In genomic region chr11:49205080-49205590, GRCm38 (mm10) we compare ENCODE assay signal across 10 mouse cellular contexts. TPM values are rescaled to one million over a fixed set of nuclear protein-coding genes. Genes with fewer than 3 reads are reported as not detected.
DNase-seq lines count a peak whose midpoint lies in the region; ATAC-seq and TF ChIP-seq lines count a peak whose summit lies in the region.
"Had no signal": no experiment of that assay in that cellular context is flagged by ENCODE, and none has a peak within 500 bp of the region (broad histone marks: within the 10 kb centered on the region; RNA-seq: fewer than 3 reads in every experiment).

No protein-coding gene starts in this region.

- peak; percentile 84 for TF ChIP-seq EP300 in CH12.LX (IDR thresholded peaks at IDR 0.05; ENCODE audit: low read length)

- H3K36me3 ChIP-seq in heart, embryonic 12.5 days = peaks cover 11% of the 10 kb centered on the region; the same call in 1 of the 2 replicates
- peaks cover 8 to 25% of the 10 kb centered on the region in 2 experiments for H3K36me3 ChIP-seq in CH12.LX (replicated peaks in 1 of 2; ENCODE audit: control insufficient read depth in 1 of 2, insufficient read depth in 1 of 2, low read length in 1 of 2)
- peaks cover 3% of the 10 kb centered on the region; the same call in 1 of the 2 replicates for H3K36me3 ChIP-seq in hindbrain, embryonic 12.5 days
- H3K36me3 ChIP-seq in macrophage (ENCODE audit: inconsistent target) = no peaks in the 10 kb centered on the region

- TF ChIP-seq POLR2A in CH12.LX (IDR thresholded peaks at IDR 0.05; ENCODE audit: low read depth, low read length) = no peak

- no peak overlapping the region for H3K9ac ChIP-seq in heart, embryonic 12.5 days
- H3K9ac ChIP-seq in CH12.LX (ENCODE audit: insufficient read depth, low read depth) = peak overlapping the region; percentile 95
- no peak overlapping the region for H3K9ac ChIP-seq in hindbrain, embryonic 12.5 days

- H3K79me2 ChIP-seq in CH12.LX (replicated peaks; ENCODE audit: control insufficient read depth, extremely low read depth, insufficient read depth, poor library complexity, severe bottlenecking) (peaks cover 41% of the 10 kb centered on the region), macrophage (ENCODE audit: inconsistent target) (peaks cover 82% of the 10 kb centered on the region)

- no peak for ATAC-seq in heart, embryonic 12.5 days (ENCODE audit: insufficient number of reproducible peaks, low FRiP score)
- ATAC-seq in hindbrain, embryonic 12.5 days (ENCODE audit: low FRiP score) = no peak

- TF ChIP-seq CTCF in CH12.LX (conservative IDR thresholded peaks at IDR 0.05 in 1 of 2, IDR thresholded peaks at IDR 0.05 in 1 of 2; ENCODE audit: low read depth in 2 of 2, low read length in 2 of 2) = no peak

- no peak overlapping the region; the same call in 1 of the 2 replicates for H3K4me3 ChIP-seq in heart, embryonic 12.5 days
- H3K4me3 ChIP-seq in CH12.LX (replicated peaks in 1 of 3; ENCODE audit: low read depth in 2 of 3, low read length in 2 of 3, poor library complexity in 1 of 3) (peak overlapping the region; percentile 33 to 71 (median 63)), macrophage (ENCODE audit: inconsistent target) (peak overlapping the region; percentile 91; the same call in 1 of the 2 replicates)
- H3K4me3 ChIP-seq in hindbrain, embryonic 12.5 days = no peak overlapping the region

- DNase-seq in heart, adult 8-10 months (ENCODE audit: low spot score) = no peak
- peak; percentile 44 for DNase-seq in CH12.LX (ENCODE audit: extremely low read depth)
- no peak for DNase-seq in adrenal gland, adult 18-20 months (ENCODE audit: low spot score in 2 of 2)
- no peak for DNase-seq in spleen, postnatal 4 days (ENCODE audit: low spot score in 2 of 2)
- no peak for DNase-seq in right cerebral cortex, postnatal 25 days
- DNase-seq: thymus, postnatal 4 days had no signal

- H3K9me3 ChIP-seq in heart, embryonic 12.5 days (replicated peaks) = no peaks in the 10 kb centered on the region
- no peaks in the 10 kb centered on the region for H3K9me3 ChIP-seq in CH12.LX (replicated peaks; ENCODE audit: low read length)
- H3K9me3 ChIP-seq in hindbrain, embryonic 12.5 days (replicated peaks) = no peaks in the 10 kb centered on the region

- WGBS in heart, embryonic 12.5 days = 74% methylated on average over 6 of the region's 6 CpGs
- WGBS in hindbrain, embryonic 12.5 days = 90% methylated on average over 6 of the region's 6 CpGs
- WGBS in macrophage (ENCODE audit: missing documents) = 80% methylated on average over 6 of the region's 6 CpGs

- peaks cover 12% of the 10 kb centered on the region for H3K4me1 ChIP-seq in heart, embryonic 12.5 days (replicated peaks)
- peaks cover 5 to 69% of the 10 kb centered on the region in 2 experiments for H3K4me1 ChIP-seq in CH12.LX (ENCODE audit: control insufficient read depth in 1 of 2, insufficient read depth in 2 of 2)
- peaks cover 17% of the 10 kb centered on the region for H3K4me1 ChIP-seq in hindbrain, embryonic 12.5 days

- TF ChIP-seq RAD21 in CH12.LX (IDR thresholded peaks at IDR 0.05; ENCODE audit: low read depth, low read length) = no peak

- no peaks in the 10 kb centered on the region for H3K27me3 ChIP-seq in heart, embryonic 12.5 days (replicated peaks)
- no peaks in the 10 kb centered on the region for H3K27me3 ChIP-seq in CH12.LX (replicated peaks)
- no peaks in the 10 kb centered on the region for H3K27me3 ChIP-seq in hindbrain, embryonic 12.5 days

- no peak overlapping the region for H3K27ac ChIP-seq in heart, embryonic 12.5 days (ENCODE audit: poor library complexity, severe bottlenecking)
- 0 out of 2 replicates have a peak overlapping the region, but pooled peaks have one; percentile 11 for H3K27ac ChIP-seq in CH12.LX (ENCODE audit: insufficient read depth, low read depth)
- no peak overlapping the region for H3K27ac ChIP-seq in hindbrain, embryonic 12.5 days
- 0 out of 2 replicates have a peak overlapping the region, but pooled peaks have one; percentile 99 for H3K27ac ChIP-seq in macrophage

- in situ Hi-C loops in CH12.LX (cut with MboI; ENCODE audit: low pct_ligation_motif_present, low pct_unique_long_range_greater_than_20kb, low sequenced_read_pairs) = no loop called here

- dilution Hi-C loops in CH12.LX (cut with MboI; ENCODE audit: extremely low pct_ligation_motif_present, extremely low pct_unique_long_range_greater_than_20kb, low sequenced_read_pairs) = no loop called here

- peak overlapping the region; percentile 44 for H3K4me2 ChIP-seq in heart, embryonic 12.5 days
- H3K4me2 ChIP-seq in CH12.LX (ENCODE audit: insufficient read depth, low read depth, poor library complexity, severe bottlenecking) = peak overlapping the region; percentile 97
- H3K4me2 ChIP-seq in hindbrain, embryonic 12.5 days (replicated peaks) = peak overlapping the region; percentile 78

TF ChIP-seq in CH12.LX, 34 proteins besides CTCF, POLR2A, EP300 and RAD21 (continues in another document):
- TF ChIP-seq BHLHE40 (IDR thresholded peaks at IDR 0.05; ENCODE audit: low read depth, low read length) (peak; percentile 61), ETS1 (conservative IDR thresholded peaks at IDR 0.05; ENCODE audit: low read depth, low read length) (no peak; the same call in 1 of the 2 replicates), POLR2AphosphoS2 (IDR thresholded peaks at IDR 0.05; ENCODE audit: low read depth, low read length) (no peak), IRF4 (IDR thresholded peaks at IDR 0.05; ENCODE audit: low read depth, low read length) (peak; percentile 80), ZC3H11A (IDR thresholded peaks at IDR 0.05; ENCODE audit: low read depth, low read length) (no peak), TCF12 (IDR thresholded peaks at IDR 0.05; ENCODE audit: low read depth, low read length) (peak; percentile 29; the same call in 1 of the 2 replicates), MAZ (IDR thresholded peaks at IDR 0.05; ENCODE audit: low read depth, low read length) (no peak), TBP (conservative IDR thresholded peaks at IDR 0.05; ENCODE audit: low read depth, low read length) (0 out of 2 replicates have a peak, but pooled peaks have one; percentile 24), RCOR1 (conservative IDR thresholded peaks at IDR 0.05; ENCODE audit: low read depth, low read length) (no peak; the same call in 1 of the 2 replicates)

RNA-seq across cellular contexts. Expression of gene Zfp62, which starts 2.0 kb away (rescaled TPM):
- polyA plus RNA-seq in heart, embryonic 12.5 days (2016; fragmentation: Nextera tagmentation; extraction: Ambion mirVana) = 33.5 and 34.6 TPM in 2 replicates
- 10 to 100 TPM; 25.0 to 31.7 (median 27.1) TPM for total RNA-seq in heart, adult 8-10 months (2022)
- total RNA-seq in CH12.LX (2012; rRNA removed) (21.3 and 22.6 TPM in 2 replicates), CH12.LX (2014; rRNA removed) (38.7 and 48.8 TPM in 2 replicates)
- polyA plus RNA-seq in CH12.LX (2012; ENCODE audit: insufficient read length, low read depth) (23.2 and 25.3 TPM in 2 replicates), macrophage (2018) (20.8 to 33.5 TPM (median 22.4 TPM) in 3 replicates)
- 55.3 and 62.5 TPM in 2 replicates for polyA plus RNA-seq in hindbrain, embryonic 12.5 days (2016; fragmentation: Nextera tagmentation; extraction: Ambion mirVana)
- total RNA-seq in macrophage (2018; cell fraction: chromatin; rRNA removed) = 100 to 1,000 TPM; 129 to 309 (median 199) TPM
- 10 to 100 TPM; 24.0 to 35.5 (median 29.5) TPM for total RNA-seq in macrophage (2018; cell fraction: cytosol; rRNA removed)
- total RNA-seq in macrophage (2018; cell fraction: nucleus; rRNA removed) = 100 to 1,000 TPM in 24 of 26 experiments, 10 to 100 TPM in 2; 79.4 to 227 (median 142) TPM
- total RNA-seq in adrenal gland, adult 18-20 months (2021) = 10 to 100 TPM; 27.0 to 34.6 TPM

RNA-seq across cellular contexts. Expression of gene Btnl9, which starts 18.2 kb away (rescaled TPM):
- 1.4 and 1.9 TPM in 2 replicates for polyA plus RNA-seq in heart, embryonic 12.5 days (2016; fragmentation: Nextera tagmentation; extraction: Ambion mirVana)
- 10 to 100 TPM; 22.6 to 28.5 (median 23.8) TPM for total RNA-seq in heart, adult 8-10 months (2022)
- total RNA-seq in CH12.LX (2012; rRNA removed) (0.17 and 0.34 TPM in 2 replicates), CH12.LX (2014; rRNA removed) (not detected in 2 replicates)
- polyA plus RNA-seq in CH12.LX (2012; ENCODE audit: insufficient read length, low read depth) (0.04 and 0.20 TPM in 2 replicates), macrophage (2018) (0.06 TPM in 1 of 3 replicates, not detected in the others)
- 0.16 and 0.22 TPM in 2 replicates for polyA plus RNA-seq in hindbrain, embryonic 12.5 days (2016; fragmentation: Nextera tagmentation; extraction: Ambion mirVana)
- total RNA-seq in macrophage (2018; cell fraction: chromatin; rRNA removed) = under 1 TPM in 3 of 26 experiments, not detected in 23; 0.16 to 0.29 (median 0.23) TPM
- under 1 TPM in 13 of 26 experiments, not detected in 13; 0.03 to 0.21 (median 0.05) TPM for total RNA-seq in macrophage (2018; cell fraction: cytosol; rRNA removed)
- total RNA-seq in macrophage (2018; cell fraction: nucleus; rRNA removed) = under 1 TPM in 2 of 26 experiments, not detected in 24; 0.20 to 0.57 TPM
- total RNA-seq in adrenal gland, adult 18-20 months (2021) = 10 to 100 TPM; 26.2 to 32.8 TPM

RNA-seq across cellular contexts. Expression of gene Mgat1, which starts 38.9 kb away (rescaled TPM):
- 45.7 TPM in 2 replicates for polyA plus RNA-seq in heart, embryonic 12.5 days (2016; fragmentation: Nextera tagmentation; extraction: Ambion mirVana)
- 10 to 100 TPM; 62.4 to 80.4 (median 68.8) TPM for total RNA-seq in heart, adult 8-10 months (2022)
- total RNA-seq in CH12.LX (2012; rRNA removed) (83.2 and 118 TPM in 2 replicates), CH12.LX (2014; rRNA removed) (63.2 and 67.7 TPM in 2 replicates)
- polyA plus RNA-seq in CH12.LX (2012; ENCODE audit: insufficient read length, low read depth) (80.9 and 90.5 TPM in 2 replicates), macrophage (2018) (43.2 to 95.3 TPM (median 69.7 TPM) in 3 replicates)
- 42.5 and 43.2 TPM in 2 replicates for polyA plus RNA-seq in hindbrain, embryonic 12.5 days (2016; fragmentation: Nextera tagmentation; extraction: Ambion mirVana)
- 100 to 1,000 TPM in 15 of 26 experiments, 10 to 100 TPM in 11; 45.4 to 224 (median 114) TPM for total RNA-seq in macrophage (2018; cell fraction: chromatin; rRNA removed)
- total RNA-seq in macrophage (2018; cell fraction: cytosol; rRNA removed) = 100 to 1,000 TPM in 15 of 26 experiments, 10 to 100 TPM in 11; 59.2 to 141 (median 104) TPM
- total RNA-seq in macrophage (2018; cell fraction: nucleus; rRNA removed) = 100 to 1,000 TPM in 25 of 26 experiments, 10 to 100 TPM in 1; 92.8 to 256 (median 179) TPM
- 100 to 1,000 TPM; 114 to 141 TPM for total RNA-seq in adrenal gland, adult 18-20 months (2021)

RNA-seq across cellular contexts. Expression of gene Olfr1394, which starts 51.0 kb away (rescaled TPM):
- polyA plus RNA-seq in heart, embryonic 12.5 days (2016; fragmentation: Nextera tagmentation; extraction: Ambion mirVana) = not detected in 2 replicates
- total RNA-seq in heart, adult 8-10 months (2022) = not detected
- total RNA-seq in CH12.LX (2012; rRNA removed) (not detected in 2 replicates), CH12.LX (2014; rRNA removed) (not detected in 2 replicates)
- polyA plus RNA-seq in CH12.LX (2012; ENCODE audit: insufficient read length, low read depth) (not detected in 2 replicates), macrophage (2018) (not detected in 3 replicates)
- polyA plus RNA-seq in hindbrain, embryonic 12.5 days (2016; fragmentation: Nextera tagmentation; extraction: Ambion mirVana) = not detected in 2 replicates
- under 1 TPM in 8 of 26 experiments, not detected in 18; 0.21 to 0.89 (median 0.54) TPM for total RNA-seq in macrophage (2018; cell fraction: chromatin; rRNA removed)
- under 1 TPM in 1 of 26 experiments, not detected in 25; 0.06 TPM for total RNA-seq in macrophage (2018; cell fraction: cytosol; rRNA removed)
- total RNA-seq in macrophage (2018; cell fraction: nucleus; rRNA removed) = under 1 TPM in 5 of 26 experiments, not detected in 21; 0.16 to 0.26 (median 0.18) TPM
- not detected for total RNA-seq in adrenal gland, adult 18-20 months (2021)
- total RNA-seq: gastrocnemius, postnatal 4 days had no signal

Comparison
In these comparisons a context has a peak if more than half of its experiments do, and no peak if none do; other contexts are left out.
1. H3K27ac ChIP-seq: peak in CH12.LX (single experiment) and macrophage (single experiment); none in heart, embryonic 12.5 days (single experiment) and hindbrain, embryonic 12.5 days (single experiment).
2. H3K4me2 ChIP-seq: peak in every context shown above with its lines; median percentile 97 in CH12.LX; 78 in hindbrain, embryonic 12.5 days; 44 in heart, embryonic 12.5 days.
3. H3K4me3 ChIP-seq: peak in CH12.LX (3 of 3) and macrophage (single experiment); none in heart, embryonic 12.5 days (single experiment) and hindbrain, embryonic 12.5 days (single experiment).